ENCODE assay signal across 16 mouse cellular contexts in the genomic region with DNA sequence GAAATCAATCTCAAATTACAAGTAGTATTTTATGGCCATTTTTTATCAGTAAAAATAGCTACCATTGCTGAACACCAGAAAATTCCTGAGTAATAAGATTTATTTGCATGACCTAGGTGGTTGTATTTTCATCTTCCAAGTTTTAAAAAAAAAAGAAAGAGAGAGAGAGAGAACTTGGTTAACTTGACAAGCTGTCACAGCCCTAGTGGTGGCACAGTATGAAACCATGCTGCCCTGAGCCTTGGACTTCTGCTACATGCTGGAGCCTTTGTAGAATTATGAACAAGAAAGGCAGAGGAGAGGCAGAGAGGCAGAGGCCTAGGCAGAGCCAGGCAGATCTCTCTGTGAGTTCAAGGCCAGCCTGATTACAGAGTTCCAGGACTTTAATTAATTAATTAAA. TPM values are rescaled to one million over a fixed set of nuclear protein-coding genes. Genes with fewer than 3 reads are reported as not detected.
DNase-seq lines count a peak whose midpoint lies in the region; ATAC-seq and TF ChIP-seq lines count a peak whose summit lies in the region.
"Had no signal": no experiment of that assay in that cellular context is flagged by ENCODE, and none has a peak within 500 bp of the region (broad histone marks: within the 10 kb centered on the region; RNA-seq: fewer than 3 reads in every experiment).

No protein-coding gene starts in this region.

- H3K4me1 ChIP-seq in bone marrow macrophage, adult 2 months (ENCODE audit: control insufficient read depth, insufficient read depth, low read length): peaks cover 38% of the 10 kb centered on the region
- peaks cover 77% of the 10 kb centered on the region for H3K4me1 ChIP-seq in megakaryocyte, embryonic 14.5 days
- H3K4me1 ChIP-seq in forebrain, embryonic 14.5 days (ENCODE audit: control insufficient read depth, insufficient read depth, low read length): no peaks in the 10 kb centered on the region
- H3K4me1 ChIP-seq: forebrain, embryonic 12.5 days had no signal

- no peak overlapping the region for H3K9ac ChIP-seq in forebrain, embryonic 14.5 days (ENCODE audit: low read length)
- H3K9ac ChIP-seq: forebrain, embryonic 12.5 days had no signal

- no peak for DNase-seq in left cerebral cortex, adult 2 months (ENCODE audit: extremely low spot score in 1 of 2, low spot score in 2 of 2)
- no peak for DNase-seq in left cerebral cortex, adult 18-20 months (ENCODE audit: low spot score in 2 of 2)
- peak; percentile 69 for DNase-seq in A20 (ENCODE audit: low read depth, low spot score)
- no peak for DNase-seq in embryo, embryonic 10 days (ENCODE audit: low spot score)
- no peak for DNase-seq in forebrain, embryonic 14.5 days (ENCODE audit: low spot score)
- DNase-seq: adrenal gland, adult 8-10 months; heart, adult 18-20 months; heart, postnatal 14 days; right cerebral cortex, adult 18-20 months had no signal

- intact Hi-C loops in left cerebral cortex, adult 2 months (cut with DNase I): no loop called here

- peak overlapping the region; percentile 16; the same call in 1 of the 2 replicates for H3K27ac ChIP-seq in left cerebral cortex, adult 2 months
- H3K27ac ChIP-seq in bone marrow macrophage, adult 2 months (ENCODE audit: insufficient read depth, low read depth, low read length): peak overlapping the region; percentile 81
- H3K27ac ChIP-seq in forebrain, embryonic 14.5 days (ENCODE audit: low read depth, low read length): no peak overlapping the region
- H3K27ac ChIP-seq: forebrain, embryonic 12.5 days; hindbrain, postnatal 0 days had no signal

- no peak; the same call in 1 of the 2 replicates for TF ChIP-seq CTCF in left cerebral cortex, adult 2 months (IDR thresholded peaks at IDR 0.05)
- TF ChIP-seq CTCF in bone marrow macrophage, adult 2 months (IDR thresholded peaks at IDR 0.05; ENCODE audit: low read depth, low read length): no peak

- ATAC-seq in forebrain, embryonic 14.5 days: no peak
- ATAC-seq: hindbrain, postnatal 0 days; Patski had no signal

- no peaks in the 10 kb centered on the region for H3K9me3 ChIP-seq in megakaryocyte, embryonic 14.5 days
- no peaks in the 10 kb centered on the region for H3K9me3 ChIP-seq in forebrain, embryonic 14.5 days (replicated peaks; ENCODE audit: control insufficient read depth, low read length)
- H3K9me3 ChIP-seq: forebrain, embryonic 12.5 days had no signal

- TF ChIP-seq POLR2A in bone marrow macrophage, adult 2 months (IDR thresholded peaks at IDR 0.05; ENCODE audit: borderline replicate concordance, low read depth, low read length): no peak

- H3K27me3 ChIP-seq in megakaryocyte, embryonic 14.5 days (replicated peaks): no peaks in the 10 kb centered on the region
- no peaks in the 10 kb centered on the region for H3K27me3 ChIP-seq in forebrain, embryonic 14.5 days (replicated peaks; ENCODE audit: control insufficient read depth, insufficient read depth, low read length)
- H3K27me3 ChIP-seq: forebrain, embryonic 12.5 days; Patski had no signal

- H3K36me3 ChIP-seq in megakaryocyte, embryonic 14.5 days (replicated peaks; ENCODE audit: low read length): peaks cover 33% of the 10 kb centered on the region
- H3K36me3 ChIP-seq in forebrain, embryonic 14.5 days (ENCODE audit: control insufficient read depth, insufficient read depth, low read length): no peaks in the 10 kb centered on the region

- no peak overlapping the region for H3K4me2 ChIP-seq in forebrain, embryonic 14.5 days (ENCODE audit: low read length)
- H3K4me2 ChIP-seq: forebrain, embryonic 12.5 days had no signal

- H3K4me3 ChIP-seq in left cerebral cortex, adult 2 months: no peak overlapping the region
- peak overlapping the region; percentile 42 for H3K4me3 ChIP-seq in bone marrow macrophage, adult 2 months (ENCODE audit: insufficient read depth, low read length)
- peak overlapping the region; percentile 89 for H3K4me3 ChIP-seq in megakaryocyte, embryonic 14.5 days (replicated peaks)
- no peak overlapping the region for H3K4me3 ChIP-seq in forebrain, embryonic 14.5 days (ENCODE audit: low read depth, low read length)
- H3K4me3 ChIP-seq: forebrain, embryonic 12.5 days had no signal

RNA-seq across cellular contexts. Expression of a gene that starts 1.6 kb away (rescaled TPM):
- total RNA-seq in left cerebral cortex, adult 2 months (2021): under 1 TPM; 0.30 to 0.91 TPM
- total RNA-seq in left cerebral cortex, adult 18-20 months (2021): under 1 TPM; 0.59 to 0.74 TPM
- 333 and 359 TPM in 2 replicates for polyA plus RNA-seq in bone marrow macrophage, adult 2 months (2012; ENCODE audit: insufficient read depth, insufficient read length, missing spikeins)
- polyA plus RNA-seq in megakaryocyte, embryonic 14.5 days (2012; ENCODE audit: insufficient read depth, low replicate concordance): 5.5 and 13.5 TPM in 2 replicates
- polyA plus RNA-seq in forebrain, embryonic 14.5 days (2014; fragmentation: Nextera tagmentation; extraction: Ambion mirVana): 0.24 TPM in 1 of 2 replicates, not detected in the other
- total RNA-seq: hindbrain, postnatal 0 days had no signal
- polyA plus RNA-seq: forebrain, embryonic 12.5 days had no signal

RNA-seq across cellular contexts. Expression of a gene that starts 8.5 kb away (rescaled TPM):
- total RNA-seq in left cerebral cortex, adult 2 months (2021): not detected
- total RNA-seq in left cerebral cortex, adult 18-20 months (2021): not detected
- polyA plus RNA-seq in bone marrow macrophage, adult 2 months (2012; ENCODE audit: insufficient read depth, insufficient read length, missing spikeins): 30.8 and 33.9 TPM in 2 replicates
- polyA plus RNA-seq in megakaryocyte, embryonic 14.5 days (2012; ENCODE audit: insufficient read depth, low replicate concordance): 0.41 TPM in 1 of 2 replicates, not detected in the other
- 0.24 and 0.48 TPM in 2 replicates for polyA plus RNA-seq in forebrain, embryonic 14.5 days (2014; fragmentation: Nextera tagmentation; extraction: Ambion mirVana)
- total RNA-seq: heart, adult 18-20 months; layer of hippocampus, adult 18-20 months had no signal
- polyA plus RNA-seq: Patski had no signal

RNA-seq across cellular contexts. Expression of a gene that starts 8.5 kb away (rescaled TPM):
- 10 to 100 TPM; 11.6 TPM for total RNA-seq in left cerebral cortex, adult 2 months (2021)
- total RNA-seq in left cerebral cortex, adult 18-20 months (2021): 10 to 100 TPM; 14.1 to 20.0 TPM
- polyA plus RNA-seq in bone marrow macrophage, adult 2 months (2012; ENCODE audit: insufficient read depth, insufficient read length, missing spikeins): 423 and 440 TPM in 2 replicates
- 2.0 TPM in 1 of 2 replicates, not detected in the other for polyA plus RNA-seq in megakaryocyte, embryonic 14.5 days (2012; ENCODE audit: insufficient read depth, low replicate concordance)
- 1.9 and 2.8 TPM in 2 replicates for polyA plus RNA-seq in forebrain, embryonic 14.5 days (2014; fragmentation: Nextera tagmentation; extraction: Ambion mirVana)

RNA-seq across cellular contexts. Expression of a gene that starts 18.0 kb away (rescaled TPM):
- 100 to 1,000 TPM in 1 of 2 experiments, 10 to 100 TPM in 1; 95.1 to 116 TPM for total RNA-seq in left cerebral cortex, adult 2 months (2021)
- total RNA-seq in left cerebral cortex, adult 18-20 months (2021): 100 to 1,000 TPM in 1 of 2 experiments, 10 to 100 TPM in 1; 96.8 to 101 TPM
- 0.48 TPM in 1 of 2 replicates, not detected in the other for polyA plus RNA-seq in bone marrow macrophage, adult 2 months (2012; ENCODE audit: insufficient read depth, insufficient read length, missing spikeins)
- not detected in 2 replicates for polyA plus RNA-seq in megakaryocyte, embryonic 14.5 days (2012; ENCODE audit: insufficient read depth, low replicate concordance)
- 3.4 and 4.4 TPM in 2 replicates for polyA plus RNA-seq in forebrain, embryonic 14.5 days (2014; fragmentation: Nextera tagmentation; extraction: Ambion mirVana)
- total RNA-seq: heart, adult 18-20 months; heart, postnatal 14 days; liver, adult 2 months had no signal
- polyA plus RNA-seq: liver, adult 2 months; Patski had no signal

Comparison
In these comparisons a context has a peak if more than half of its experiments do, and no peak if none do; other contexts are left out.
1. H3K4me3 ChIP-seq: peak in bone marrow macrophage, adult 2 months (single experiment) and megakaryocyte, embryonic 14.5 days (single experiment); none in left cerebral cortex, adult 2 months (single experiment) and forebrain, embryonic 14.5 days (single experiment).
2. RNA of a gene that starts 1.6 kb away (polyA plus RNA-seq): 333 to 359 TPM in bone marrow macrophage, adult 2 months; 5.5 to 13.5 TPM in megakaryocyte, embryonic 14.5 days and 0.24 TPM in forebrain, embryonic 14.5 days; every median in the first group is over 10 times any median in the second.
3. RNA of a gene that starts 8.5 kb away (polyA plus RNA-seq): 30.8 to 33.9 TPM in bone marrow macrophage, adult 2 months; 0.41 TPM in megakaryocyte, embryonic 14.5 days and 0.24 to 0.48 TPM in forebrain, embryonic 14.5 days; every median in the first group is over 10 times any median in the second.
4. RNA of a gene that starts 8.5 kb away (polyA plus RNA-seq): 423 to 440 TPM in bone marrow macrophage, adult 2 months; 1.9 to 2.8 TPM in forebrain, embryonic 14.5 days and 2.0 TPM in megakaryocyte, embryonic 14.5 days; every median in the first group is over 100 times any median in the second.